Mouse (Mus musculus) heart, adult 8-10 months (tissue): ENCODE measurements around the gene Eci3. TPM values are rescaled to one million over a fixed set of nuclear protein-coding genes. Genes with fewer than 3 reads are reported as not detected.
"Not testable (repeated sequence)": the region's sequence is repeated elsewhere in the genome, so short reads cannot be mapped to it uniquely, and the experiment has no call there.

Experiments used
- DNase-seq: peaks from one replicate; pipeline ENCODE4 v3.0.0; 2022; ENCODE audit warnings: low spot score
- total RNA-seq, 4 experiments: library from RNA; stranded (reverse); gene quantifications; 2 replicates each; pipeline ENCODE4 v1.2.4; 2022

Eci3 gene
- 1 to 10 TPM; 2.0 to 2.4 (median 2.3) TPM for total RNA-seq

GRCm38 (mm10) chr13:34963511-34964397 lies at the start of gene Eci3:
TSS of gene Eci3 (minus strand) at chr13:34963810.
- DNase-seq = peak; percentile 36

GRCm38 (mm10) chr13:34995925-34996324 lies 32.3 kb upstream of the Eci3 start:
- DNase-seq = no peak

GRCm38 (mm10) chr13:34993983-34994811 lies 30.6 kb upstream of the Eci3 start:
- peak; percentile 94 for DNase-seq

- DNase-seq = no peak
Observed at GRCm38 (mm10) chr13:34993595-34993982, 30.0 kb upstream of the Eci3 start.

GRCm38 (mm10) chr13:34993085-34993484 lies 29.5 kb upstream of the Eci3 start:
- no peak for DNase-seq

- DNase-seq = no peak
Observed at GRCm38 (mm10) chr13:34991581-34992273, 28.1 kb upstream of the Eci3 start.

GRCm38 (mm10) chr13:34983479-34983878 lies 19.9 kb upstream of the Eci3 start:
- DNase-seq = not testable (repeated sequence)

- DNase-seq = not testable (repeated sequence)
Observed at GRCm38 (mm10) chr13:34978635-34979034, 15.0 kb upstream of the Eci3 start.

GRCm38 (mm10) chr13:34977410-34977809 lies 13.8 kb upstream of the Eci3 start:
- DNase-seq = no peak

- no peak for DNase-seq
Observed at GRCm38 (mm10) chr13:34976116-34976515, 12.5 kb upstream of the Eci3 start.

- no peak for DNase-seq
Observed at GRCm38 (mm10) chr13:34973770-34974169, 10.2 kb upstream of the Eci3 start.

GRCm38 (mm10) chr13:34973149-34973548 lies 9.5 kb upstream of the Eci3 start:
- DNase-seq = no peak

- DNase-seq = not testable (repeated sequence)
Observed at GRCm38 (mm10) chr13:34972456-34972855, 8.8 kb upstream of the Eci3 start.

GRCm38 (mm10) chr13:34965647-34966046 lies 2.0 kb upstream of the Eci3 start:
- DNase-seq = not testable (repeated sequence)

GRCm38 (mm10) chr13:34964866-34965265 lies 1.3 kb upstream of the Eci3 start:
- DNase-seq = no peak

GRCm38 (mm10) chr13:34964419-34964818 lies 809 bp upstream of the Eci3 start:
- DNase-seq = no peak

GRCm38 (mm10) chr13:34960996-34961770 lies 2.4 kb downstream of the Eci3 start:
- no peak for DNase-seq

GRCm38 (mm10) chr13:34958158-34958557 lies 5.5 kb downstream of the Eci3 start:
- not testable (repeated sequence) for DNase-seq

GRCm38 (mm10) chr13:34956901-34957300 lies 6.7 kb downstream of the Eci3 start:
- no peak for DNase-seq

- DNase-seq = not testable (repeated sequence)
Observed at GRCm38 (mm10) chr13:34951437-34951836, 12.2 kb downstream of the Eci3 start.

- DNase-seq = no peak
Observed at GRCm38 (mm10) chr13:34942370-34942769, 21.2 kb downstream of the Eci3 start.
